Mouse (Mus musculus): Measurements from ENCODE around the gene Ccdc51.
A peak's percentile ranks its signal among the peaks of the same experiment; 100 is the strongest.

Gene Ccdc51

DNA sequence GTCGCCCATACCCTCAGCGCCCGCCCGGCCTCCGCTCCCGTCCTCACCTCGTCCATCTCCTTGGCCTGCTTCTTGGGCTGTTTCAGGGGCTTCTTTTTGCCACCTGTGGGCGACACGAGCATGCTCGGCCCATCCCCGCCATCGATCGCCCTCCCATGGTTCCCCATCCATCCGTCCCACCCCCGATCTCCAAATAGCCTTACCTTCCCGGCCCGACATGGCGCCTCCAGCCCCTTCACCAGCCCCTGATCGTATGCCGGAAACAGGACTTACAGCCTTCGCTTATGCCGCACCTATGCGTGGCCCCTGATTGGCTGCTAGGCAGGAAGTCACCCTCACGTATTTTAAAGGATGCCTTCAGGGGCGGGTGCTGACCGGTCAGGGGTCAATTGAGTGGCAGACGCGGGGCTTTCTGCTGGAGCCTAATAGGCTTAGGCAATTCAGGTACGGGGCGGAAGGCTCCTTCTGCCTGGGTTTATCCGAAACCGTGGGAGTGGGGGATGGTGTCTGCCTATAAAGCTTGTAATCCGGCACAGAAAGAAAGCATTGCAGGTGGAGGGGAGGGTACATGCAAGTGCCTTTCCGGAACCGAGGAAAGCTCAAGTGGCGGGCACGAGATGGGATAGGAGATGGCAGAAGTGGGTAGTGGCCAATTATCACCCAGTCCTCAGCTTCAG is at the start of gene Ccdc51, which contains the start of gene Tma7:
Gene Ccdc51, plus strand, starts transcription at position 370 of the 677 bp plus-strand sequence.
Gene Tma7, minus strand, starts transcription at position 464 of the 677 bp plus-strand sequence.
- DNase-seq (ENCODE audit: low spot score) = peak; percentile 86

DNA sequence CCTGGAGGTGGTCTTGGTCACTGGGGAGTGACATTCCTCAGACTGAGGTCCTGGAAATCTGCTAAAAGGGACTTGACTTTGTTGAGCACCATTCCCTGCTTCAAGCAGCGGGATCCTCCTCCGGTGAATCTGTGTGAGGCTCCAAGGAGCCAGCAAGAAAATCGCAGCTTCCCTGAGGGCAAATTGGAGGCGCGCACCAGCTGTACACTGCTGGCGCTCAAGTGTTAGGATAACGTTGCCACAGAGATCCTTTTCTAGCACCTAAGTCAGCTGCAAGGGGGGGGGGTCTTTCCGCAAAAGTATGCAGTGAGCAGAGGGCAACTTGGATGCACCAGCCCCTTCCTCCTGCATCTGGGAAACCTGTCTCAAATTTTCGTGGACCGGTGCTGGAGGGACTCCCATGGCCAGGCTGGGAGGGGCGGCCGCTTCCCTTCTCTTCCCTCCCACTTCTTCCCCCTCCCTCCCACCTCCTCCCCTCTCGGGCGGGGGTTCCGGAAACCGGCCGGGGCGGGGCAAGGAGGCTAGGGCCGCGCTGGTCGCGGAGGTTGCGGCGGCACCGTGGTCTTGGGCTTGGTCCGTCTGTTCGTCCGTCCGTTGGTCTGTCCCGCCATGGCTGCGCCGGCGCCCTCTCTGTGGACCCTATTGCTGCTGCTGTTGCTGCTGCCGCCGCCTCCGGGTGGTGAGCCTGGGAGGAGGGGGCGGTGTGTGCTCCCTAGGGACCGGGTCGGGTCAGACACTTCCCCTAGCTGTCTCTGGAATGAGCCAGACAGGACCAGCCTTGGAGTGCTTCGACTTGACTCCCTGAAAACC is 44.0 kb upstream of the Ccdc51 start, which contains the start of gene Shisa5:
Gene Shisa5, plus strand, starts transcription at position 480 of the 810 bp plus-strand sequence.
- DNase-seq (ENCODE audit: low spot score) = no peak

DNA sequence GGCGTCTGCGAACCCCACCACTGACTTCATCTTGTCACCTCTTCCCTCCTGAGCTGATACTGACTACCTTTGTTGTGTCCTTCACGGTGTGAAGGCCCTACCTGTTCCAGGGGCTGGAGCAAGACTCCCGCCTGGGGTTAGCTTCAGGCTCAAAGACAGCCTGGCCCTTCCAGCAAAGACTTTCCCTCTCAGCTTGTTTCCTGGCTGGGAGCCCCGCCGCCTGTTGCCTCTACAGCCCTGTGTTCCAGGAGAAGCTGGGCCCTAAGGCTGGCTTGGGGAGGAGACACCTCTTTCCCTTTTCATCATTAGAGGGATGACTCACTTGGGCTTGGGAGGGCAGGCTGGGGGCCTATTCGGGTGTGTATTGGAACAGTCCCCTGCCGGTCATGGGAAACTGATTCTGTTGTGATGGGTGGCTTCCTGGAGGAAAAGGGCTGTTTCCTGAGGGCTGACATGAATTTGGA is 43.4 kb upstream of the Ccdc51 start:
- DNase-seq (ENCODE audit: low spot score) = no peak

DNA sequence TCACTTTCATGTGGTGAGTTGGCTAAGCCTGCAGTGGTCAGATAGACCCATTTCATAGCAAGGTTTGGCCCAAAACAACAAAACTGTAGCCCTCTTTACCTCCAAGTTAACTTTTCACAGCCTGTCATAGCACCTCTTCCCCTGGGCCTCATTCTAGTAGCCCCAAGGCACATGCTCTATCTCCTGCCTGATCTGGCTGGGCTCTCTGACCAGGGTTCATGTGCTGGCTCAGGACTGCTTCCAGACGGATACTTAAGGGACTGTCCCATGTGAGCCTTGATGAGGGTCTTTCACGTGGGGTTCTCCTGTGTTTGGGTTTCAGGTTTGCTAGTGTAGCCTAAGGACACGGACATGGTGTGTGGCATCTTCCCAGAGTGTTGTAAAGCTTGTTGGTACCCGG is 42.6 kb upstream of the Ccdc51 start:
- no peak for DNase-seq (ENCODE audit: low spot score)

DNA sequence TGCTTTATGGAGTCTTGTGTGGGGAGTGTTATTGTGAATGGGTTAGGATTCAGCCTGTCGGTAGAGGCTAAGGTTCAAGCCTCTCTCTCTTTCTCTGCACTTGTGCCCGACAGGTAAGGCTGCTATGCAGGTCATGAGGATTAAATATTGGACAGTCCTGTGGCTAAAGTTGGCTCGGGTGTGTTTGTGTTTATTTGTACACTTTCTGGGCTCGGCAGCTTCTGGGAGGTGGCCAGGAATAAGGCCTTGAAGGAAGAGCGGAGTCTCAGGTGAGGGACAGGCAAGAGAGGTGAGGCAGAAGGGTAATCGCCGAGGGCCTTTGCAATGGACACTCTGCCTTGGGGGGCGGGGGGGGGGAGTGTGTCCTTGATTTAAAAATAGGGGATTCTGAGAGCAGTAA is 42.1 kb upstream of the Ccdc51 start:
- DNase-seq (ENCODE audit: low spot score) = no peak

DNA sequence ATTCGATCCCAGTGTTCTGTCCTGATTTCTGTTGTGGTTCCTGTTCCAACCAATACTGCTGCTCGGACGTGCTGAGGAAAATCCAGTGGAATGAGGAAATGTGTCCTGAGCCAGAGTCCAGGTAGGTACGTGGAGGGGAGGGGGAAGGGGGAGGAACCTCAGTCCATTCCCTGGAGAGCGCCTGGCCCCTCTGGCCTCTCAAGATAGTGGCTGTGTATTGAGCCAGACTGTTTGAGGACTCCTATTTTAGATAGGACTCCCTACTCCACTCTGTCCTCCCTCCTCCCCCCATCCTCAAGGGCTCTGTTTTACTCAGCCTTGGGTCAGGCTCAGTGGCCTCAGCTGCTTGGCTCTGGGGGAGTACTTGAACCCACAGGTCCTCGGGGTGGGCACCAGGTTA is 41.4 kb upstream of the Ccdc51 start:
- DNase-seq (ENCODE audit: low spot score) = no peak

DNA sequence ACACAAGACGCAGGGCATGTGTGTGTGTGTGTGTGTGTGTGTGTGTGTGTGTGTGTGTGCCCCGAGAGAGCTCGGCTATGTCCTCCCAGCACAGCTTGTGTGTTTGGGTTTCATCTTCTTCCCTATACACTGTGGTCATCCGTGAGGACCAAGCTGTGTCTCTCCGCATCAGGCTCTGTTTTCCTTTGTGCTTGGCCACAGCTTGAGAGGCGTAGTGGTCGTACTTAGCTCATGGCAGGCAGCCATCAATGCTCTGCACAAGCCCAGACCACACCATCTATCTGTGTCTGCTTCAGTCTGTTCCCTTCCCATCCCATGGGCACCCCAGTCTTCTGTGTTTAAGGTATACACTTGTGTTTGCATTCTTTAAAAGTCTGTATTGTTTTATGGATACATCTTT is 40.9 kb upstream of the Ccdc51 start:
- DNase-seq (ENCODE audit: low spot score) = no peak

DNA sequence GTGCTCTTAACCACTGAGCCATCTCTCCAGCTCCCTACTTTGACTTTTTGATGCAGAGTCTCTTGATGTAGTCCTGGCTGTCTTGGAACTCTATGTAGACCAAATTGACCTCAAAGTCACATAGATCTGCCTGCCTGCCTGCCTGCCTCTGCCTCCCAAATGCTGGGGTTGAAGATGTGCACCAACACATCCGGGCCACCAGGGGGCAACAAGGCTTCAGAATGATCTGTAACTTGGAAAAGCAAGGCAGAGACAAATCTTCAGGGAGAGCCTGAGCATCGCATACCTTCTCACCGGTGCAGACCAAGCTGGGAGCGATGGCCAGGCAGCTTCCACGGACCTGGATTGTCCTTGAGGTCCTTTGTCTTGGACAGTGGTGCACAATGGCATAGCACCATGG is 36.0 kb upstream of the Ccdc51 start:
- no peak for DNase-seq (ENCODE audit: low spot score)

DNA sequence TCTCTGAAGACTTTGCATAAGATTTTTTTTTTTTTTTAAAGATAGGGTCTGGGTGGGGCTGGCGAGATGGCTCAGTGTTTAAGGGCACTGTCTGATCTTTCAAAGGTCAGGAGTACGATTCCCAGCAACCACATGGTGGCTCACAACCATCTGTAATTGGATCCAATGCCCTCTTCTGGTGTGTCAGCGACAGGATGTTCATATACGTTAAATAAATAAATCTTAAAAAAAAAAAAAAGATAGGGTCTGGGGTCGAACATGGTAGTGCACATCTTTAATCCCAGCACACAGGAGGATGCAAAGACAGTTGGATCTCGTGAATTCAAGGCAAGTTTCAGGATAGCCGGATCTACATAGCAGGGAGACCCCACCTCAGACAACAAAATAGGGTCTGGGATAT is 33.0 kb upstream of the Ccdc51 start:
- DNase-seq (ENCODE audit: low spot score) = no peak

DNA sequence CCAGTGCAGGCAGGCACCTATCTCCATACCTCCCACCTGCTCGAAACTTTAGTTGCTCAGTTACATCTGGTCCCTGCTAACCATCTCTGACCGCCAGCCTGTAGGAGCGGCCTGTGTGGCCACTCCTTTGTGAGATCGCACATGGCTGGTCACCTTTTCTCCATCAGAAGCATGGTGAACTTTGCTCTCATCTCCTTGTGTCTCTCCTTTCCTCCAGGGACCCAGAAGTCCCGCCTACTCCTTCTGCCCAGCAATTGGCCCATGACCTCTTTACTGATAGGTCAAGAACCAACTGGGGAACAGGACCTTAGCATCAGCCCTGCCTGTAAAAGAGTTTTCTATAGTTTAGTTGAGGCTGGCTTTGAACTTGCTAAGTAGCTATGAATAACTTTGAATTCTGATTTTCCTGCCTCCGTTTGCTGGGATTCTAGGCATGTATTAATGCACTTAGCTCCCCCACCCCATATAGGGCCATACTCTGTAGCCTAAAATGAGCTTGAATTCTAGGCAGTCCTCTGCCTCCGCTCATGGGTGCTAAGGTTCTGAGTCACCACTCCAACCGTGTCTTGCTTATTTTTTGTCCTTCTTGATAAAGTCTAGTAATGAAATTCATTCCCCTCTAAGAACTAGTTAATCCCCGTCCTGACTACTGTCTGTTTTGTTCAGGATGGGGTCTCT is 32.2 kb upstream of the Ccdc51 start:
- DNase-seq (ENCODE audit: low spot score) = no peak

DNA sequence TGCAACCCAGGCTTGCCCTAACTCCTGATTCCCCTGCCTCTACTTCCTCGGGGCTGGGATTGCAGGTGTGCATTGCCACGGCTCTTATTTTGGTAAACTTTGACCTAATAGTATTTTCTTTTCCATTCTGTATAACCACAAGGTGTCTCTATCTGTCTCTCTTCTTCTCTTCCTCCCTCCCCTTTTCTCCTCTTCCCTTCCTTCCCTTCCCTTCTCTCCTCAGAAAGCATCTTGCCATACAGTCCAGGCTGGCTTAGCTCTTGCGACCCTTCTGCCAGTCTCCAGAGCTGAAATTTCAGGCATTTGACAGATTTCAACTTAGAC is 31.7 kb upstream of the Ccdc51 start:
- DNase-seq (ENCODE audit: low spot score) = no peak

DNA sequence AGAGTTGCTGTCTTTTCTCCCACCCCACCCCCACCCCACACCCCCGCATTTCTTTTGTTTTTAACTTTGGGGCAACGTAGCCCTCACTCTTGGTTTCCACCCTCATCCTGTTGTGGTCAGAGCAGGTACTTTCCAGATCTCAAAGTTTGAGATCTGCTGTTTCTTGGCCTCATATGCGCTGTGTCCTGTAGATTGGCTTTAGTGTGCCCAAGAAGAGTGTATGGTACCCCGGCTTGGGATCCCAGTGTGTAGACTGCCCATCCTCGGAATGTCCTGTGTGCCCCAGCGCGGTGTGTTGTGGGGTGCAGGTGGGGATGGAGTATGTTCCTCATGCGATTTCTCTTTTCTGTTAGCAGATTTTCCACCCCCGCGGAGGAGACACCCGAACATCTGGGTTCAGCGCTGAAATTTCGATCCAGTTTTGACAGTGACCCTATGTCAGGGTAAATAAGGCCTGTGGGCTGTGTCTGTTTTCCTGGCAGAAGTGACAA is 31.2 kb upstream of the Ccdc51 start:
- DNase-seq (ENCODE audit: low spot score) = no peak

DNA sequence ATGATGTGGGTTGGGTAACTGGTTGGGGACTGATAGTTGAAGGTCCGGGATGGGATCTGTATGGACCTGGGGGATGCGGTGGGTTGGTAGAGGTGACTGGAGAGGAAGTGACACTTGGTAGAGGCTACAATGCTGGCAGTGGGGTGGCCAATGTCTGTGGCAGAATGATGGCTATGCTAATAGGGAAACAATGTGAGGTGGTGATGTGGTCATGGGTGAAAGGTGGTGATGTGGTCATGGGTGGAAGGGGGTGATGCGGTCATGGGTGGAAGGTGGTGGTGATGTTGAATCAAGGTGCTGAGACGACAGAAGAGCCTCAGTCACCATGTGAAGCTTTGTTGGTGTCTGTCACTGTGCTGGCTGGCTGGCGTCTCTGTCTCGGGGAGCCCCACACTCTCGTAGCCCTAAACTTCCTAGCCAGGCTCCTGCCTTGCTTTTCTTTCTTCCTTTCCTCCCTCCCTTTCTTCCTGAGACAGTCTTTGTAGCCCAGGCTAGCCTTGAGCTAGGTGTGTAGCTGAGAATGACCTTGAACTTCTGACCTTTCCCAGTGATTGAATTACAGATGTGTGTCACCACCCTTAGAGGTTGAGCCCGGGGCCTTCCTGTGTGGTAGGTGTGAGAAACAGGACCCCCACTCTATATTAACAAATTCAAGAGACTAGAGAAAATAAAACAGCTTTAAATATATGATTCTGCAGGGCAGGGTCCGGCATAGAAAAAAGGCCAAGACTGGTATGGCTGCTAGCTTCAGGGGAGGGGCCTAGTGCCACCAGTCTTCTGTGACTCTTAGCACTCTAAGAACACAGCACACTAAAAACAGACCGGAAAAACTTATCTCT is 30.4 kb upstream of the Ccdc51 start:
- no peak for DNase-seq (ENCODE audit: low spot score)

DNA sequence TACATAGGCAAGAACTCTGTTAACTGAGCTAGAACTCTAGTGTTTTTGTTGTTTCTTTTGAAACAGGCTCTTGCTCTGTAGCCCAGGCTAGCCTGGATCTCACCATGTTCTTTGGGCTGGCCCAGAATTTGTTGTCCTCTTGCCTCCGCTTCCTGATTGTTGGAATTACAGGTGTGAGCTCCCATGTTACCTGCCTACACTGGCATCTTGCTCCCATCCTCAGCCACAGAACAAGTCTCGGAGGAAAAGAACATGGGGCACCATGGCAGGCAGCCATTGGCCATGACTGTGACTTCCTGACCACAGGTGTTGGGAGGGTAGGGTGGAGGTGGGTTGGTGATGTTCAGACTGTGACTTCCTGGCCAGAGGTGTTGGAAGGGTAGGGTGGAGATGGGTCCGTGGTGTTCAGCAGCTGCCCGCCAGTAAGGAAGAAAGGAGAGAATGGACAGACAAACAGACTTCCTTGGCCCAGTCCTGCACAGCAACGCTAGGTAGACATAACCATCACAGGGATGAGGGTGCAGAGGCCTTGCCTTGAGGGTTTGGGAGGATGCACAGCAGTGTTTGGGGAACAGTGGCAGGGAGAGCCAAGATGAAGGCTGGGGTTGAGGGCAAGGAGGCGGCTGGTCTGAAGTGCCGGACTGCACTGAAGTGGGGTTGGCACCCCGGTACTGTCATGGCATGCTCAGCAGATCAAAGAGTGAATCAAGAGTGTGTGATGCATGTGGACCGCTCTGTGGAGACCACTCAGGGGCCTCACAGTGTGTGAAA is 29.6 kb upstream of the Ccdc51 start:
- no peak for DNase-seq (ENCODE audit: low spot score)

DNA sequence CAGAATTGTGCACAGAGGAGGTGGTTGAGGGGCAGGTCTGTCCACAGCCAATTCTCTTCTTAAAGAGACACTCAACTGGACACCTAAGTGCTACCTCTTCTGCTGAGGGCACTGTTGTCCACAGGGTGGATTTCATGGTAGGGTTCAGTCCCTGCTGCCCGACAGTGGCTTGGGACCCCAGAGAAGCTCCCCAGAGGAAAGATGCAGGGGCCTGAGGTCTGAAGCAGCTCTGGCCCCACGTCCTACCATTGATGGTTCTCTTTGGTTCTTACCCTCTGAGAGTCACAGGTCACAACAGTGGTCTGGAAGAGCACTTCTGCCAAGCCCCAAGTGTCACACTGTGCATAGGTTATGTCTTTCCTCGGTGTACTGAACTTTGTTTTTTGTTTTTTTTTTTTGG is 28.9 kb upstream of the Ccdc51 start:
- DNase-seq (ENCODE audit: low spot score) = no peak

DNA sequence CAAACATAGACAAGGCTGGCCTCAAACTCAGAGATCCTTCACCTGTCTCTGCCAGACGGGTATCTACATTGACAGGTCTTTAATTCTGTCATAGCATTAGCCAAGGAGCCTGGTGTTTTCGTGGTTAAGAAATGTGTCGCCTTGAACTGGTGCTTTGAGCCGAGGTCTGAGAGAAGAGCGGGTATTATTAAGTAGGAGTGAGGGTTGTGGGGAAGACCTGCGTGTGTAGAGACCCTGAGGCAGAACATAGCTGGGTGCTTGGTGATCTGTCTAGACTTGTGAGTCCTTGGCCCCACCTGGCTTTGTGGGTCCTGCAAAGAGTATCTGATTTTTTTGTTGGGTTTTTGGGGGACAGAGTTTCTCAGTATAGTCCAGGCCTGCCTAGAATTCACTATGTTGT is 28.4 kb upstream of the Ccdc51 start:
- DNase-seq (ENCODE audit: low spot score) = no peak

DNA sequence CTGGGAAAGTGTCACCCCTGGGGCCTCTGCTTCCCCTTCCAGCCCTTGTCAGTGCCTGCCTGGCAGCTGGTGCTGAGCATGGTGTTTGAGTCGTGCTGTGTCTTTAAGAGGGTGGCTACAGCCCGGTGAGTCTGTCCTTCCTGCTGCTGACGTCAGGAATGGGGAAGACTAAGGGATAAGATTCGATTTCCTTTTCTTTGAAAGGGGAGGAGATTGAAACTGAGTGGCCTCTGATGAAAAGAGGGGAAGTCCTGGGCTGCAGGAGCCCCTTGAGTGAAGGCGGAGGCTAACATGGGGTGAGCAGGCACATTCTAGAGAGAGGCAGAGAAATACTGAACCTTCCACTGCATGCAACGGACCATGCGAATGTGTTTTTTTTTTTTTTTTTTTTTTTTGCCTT is 27.6 kb upstream of the Ccdc51 start:
- peak; percentile 52 for DNase-seq (ENCODE audit: low spot score)

DNA sequence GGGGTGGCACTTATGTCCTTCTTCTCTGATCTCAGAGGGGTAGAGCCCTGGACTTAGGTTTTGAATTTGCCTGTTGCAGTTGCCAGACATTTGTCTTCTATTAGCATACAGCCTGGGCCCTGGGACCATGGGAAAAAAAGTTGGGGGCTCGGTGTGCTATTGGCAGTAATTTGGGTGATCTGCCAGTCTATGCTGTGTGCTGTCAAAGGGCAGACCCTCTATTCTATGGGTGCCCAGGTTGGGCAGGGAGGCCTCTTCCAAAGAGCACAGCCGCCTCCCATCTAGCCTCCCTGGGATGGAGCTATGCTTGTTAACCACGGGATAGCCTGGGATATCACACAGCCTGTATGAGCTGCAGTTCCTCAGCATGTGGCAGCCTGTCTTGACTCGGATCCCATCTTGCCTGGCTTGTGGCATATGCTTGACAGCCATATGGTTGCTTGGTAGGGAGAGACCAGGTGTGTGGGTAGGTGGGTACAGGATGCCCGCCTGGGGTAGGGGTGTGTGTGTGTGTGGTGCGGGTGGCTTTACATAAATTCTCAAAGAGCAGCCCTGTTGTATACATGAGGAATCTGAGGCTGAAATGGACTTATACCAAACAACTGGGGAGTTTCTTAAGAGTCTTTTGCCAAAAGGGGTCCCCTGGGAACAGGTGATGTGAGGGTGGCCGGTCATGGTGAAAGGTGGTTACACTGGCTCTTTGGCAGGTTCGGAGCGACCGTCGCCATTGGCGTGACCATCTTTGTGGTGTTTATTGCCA is 26.8 kb upstream of the Ccdc51 start:
- no peak for DNase-seq (ENCODE audit: low spot score)

DNA sequence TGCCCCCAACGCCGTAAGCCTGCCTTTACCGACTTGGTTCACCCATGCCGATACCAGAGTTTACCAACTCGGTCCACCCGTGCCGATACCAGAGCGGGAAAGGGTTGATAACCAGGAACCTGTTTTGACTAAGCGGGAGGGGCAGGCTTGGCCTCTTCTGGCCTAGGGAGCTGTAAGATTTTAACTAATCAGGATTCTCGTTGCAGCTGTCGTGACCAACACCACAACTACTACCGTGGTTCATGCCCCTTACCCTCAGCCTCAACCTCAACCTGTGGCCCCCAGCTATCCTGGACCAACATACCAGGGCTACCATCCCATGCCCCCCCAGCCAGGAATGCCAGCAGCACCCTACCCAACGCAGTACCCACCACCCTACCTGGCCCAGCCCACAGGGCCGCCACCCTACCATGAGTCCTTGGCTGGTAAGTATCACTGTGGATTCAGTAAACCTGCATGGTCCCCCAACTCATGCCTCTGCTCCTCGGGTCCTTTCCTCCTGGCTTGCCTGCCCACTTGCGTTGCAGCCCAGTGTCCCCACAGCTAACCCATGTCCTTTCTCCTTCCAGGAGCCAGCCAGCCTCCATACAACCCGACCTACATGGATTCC is 26.1 kb upstream of the Ccdc51 start:
- no peak for DNase-seq (ENCODE audit: low spot score)

DNA sequence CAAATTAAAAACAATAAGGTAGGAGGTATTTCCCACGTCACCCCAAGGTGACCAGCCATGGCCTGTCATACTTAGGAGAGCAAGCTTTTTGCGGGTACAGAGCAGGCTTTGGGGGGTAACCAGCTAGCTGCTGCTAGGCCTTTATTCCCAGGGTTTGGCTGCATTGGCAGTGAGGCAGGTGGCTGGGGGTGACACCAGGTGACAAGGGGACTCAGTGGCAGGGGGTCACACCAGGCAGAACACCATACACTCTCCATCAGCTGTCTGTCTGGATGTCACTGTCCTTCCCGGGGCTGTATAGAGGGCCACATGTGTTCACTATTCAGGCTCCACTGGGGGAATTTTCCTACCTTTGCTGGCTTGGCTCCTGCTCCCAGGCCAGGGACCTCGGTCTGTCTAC is 25.4 kb upstream of the Ccdc51 start:
- no peak for DNase-seq (ENCODE audit: low spot score)

Measured in testis, postnatal 14 days (tissue).